In the genomic region with DNA sequence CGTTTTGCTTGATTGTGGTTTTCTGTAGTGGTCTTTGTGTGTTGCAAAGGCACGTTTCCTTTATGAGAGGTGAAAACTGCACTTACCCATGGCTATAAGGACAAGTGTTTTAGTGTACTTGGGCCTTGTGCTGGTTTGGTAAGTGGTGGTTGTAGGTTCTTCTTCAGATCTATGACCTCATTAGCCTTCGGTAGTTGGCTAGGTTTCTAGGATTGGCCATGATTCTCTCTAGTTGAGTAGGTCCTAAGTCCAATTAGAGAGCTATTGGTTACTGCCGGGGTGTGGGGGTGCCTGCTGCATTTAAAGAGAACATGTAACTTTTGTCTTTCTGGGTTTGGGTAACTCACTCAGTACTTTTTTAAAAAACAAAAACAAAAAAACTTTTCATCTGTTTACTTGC, we compare ENCODE assay signal across 14 mouse cellular contexts.
DNase-seq lines count a peak whose midpoint lies in the region.
"Had no signal": no experiment of that assay in that cellular context is flagged by ENCODE, and none has a peak within 500 bp of the region (broad histone marks: within the 10 kb centered on the region; RNA-seq: fewer than 3 reads in every experiment).

No protein-coding gene starts in this region.

- DNase-seq in kidney, adult 8-10 months: peak; percentile 15 to 51
- DNase-seq in kidney, adult 11 months: no peak
- peak; percentile 33 to 51 for DNase-seq in kidney, postnatal 36 days
- DNase-seq in kidney, postnatal 4 days: no peak
- DNase-seq: adrenal gland, adult 2 months; adrenal gland, postnatal 10 days; adrenal gland, postnatal 25 days; cerebellum, adult 11 months; cerebellum, adult 18-20 months; cerebellum, adult 8-10 months; cerebellum, adult 9-11 months; cerebellum, postnatal 14 days; cerebellum, postnatal 36 days; embryo, embryonic 11 days had no signal

Comparison
In these comparisons a context has a peak if more than half of its experiments do, and no peak if none do; other contexts are left out.
1. DNase-seq: peak in kidney, adult 8-10 months (2 of 2) and kidney, postnatal 36 days (2 of 2); none in kidney, adult 11 months (single experiment) and kidney, postnatal 4 days (0 of 2).